Mouse (Mus musculus): ENCODE measurements around the gene Fbxw4.
A peak's percentile ranks its signal among the peaks of the same experiment; 100 is the strongest.
"Not testable (repeated sequence)": the region's sequence is repeated elsewhere in the genome, so short reads cannot be mapped to it uniquely, and the experiment has no call there.

Gene Fbxw4

DNA sequence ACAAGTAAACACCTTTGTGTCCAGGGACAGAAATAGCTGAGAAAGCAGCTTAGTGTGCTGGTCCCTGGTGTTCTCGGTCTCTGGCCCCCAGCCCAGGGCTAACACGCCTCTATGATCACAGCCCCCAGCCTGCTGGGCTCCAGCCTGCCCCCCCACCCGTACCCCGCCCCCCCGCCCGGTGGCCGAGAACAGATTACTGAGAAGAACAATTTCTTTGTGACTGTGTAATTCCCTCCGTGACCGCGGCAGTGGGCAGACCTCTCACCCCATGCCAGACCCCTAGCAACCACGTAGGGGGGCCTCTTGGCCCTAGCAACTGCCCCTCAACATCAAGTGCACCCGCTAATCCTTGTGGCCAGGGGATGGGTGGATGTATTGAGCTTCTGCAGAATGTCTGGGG, 79.9 kb downstream of the Fbxw4 start:
- DNase-seq (ENCODE audit: low read depth, low spot score) = no peak

DNA sequence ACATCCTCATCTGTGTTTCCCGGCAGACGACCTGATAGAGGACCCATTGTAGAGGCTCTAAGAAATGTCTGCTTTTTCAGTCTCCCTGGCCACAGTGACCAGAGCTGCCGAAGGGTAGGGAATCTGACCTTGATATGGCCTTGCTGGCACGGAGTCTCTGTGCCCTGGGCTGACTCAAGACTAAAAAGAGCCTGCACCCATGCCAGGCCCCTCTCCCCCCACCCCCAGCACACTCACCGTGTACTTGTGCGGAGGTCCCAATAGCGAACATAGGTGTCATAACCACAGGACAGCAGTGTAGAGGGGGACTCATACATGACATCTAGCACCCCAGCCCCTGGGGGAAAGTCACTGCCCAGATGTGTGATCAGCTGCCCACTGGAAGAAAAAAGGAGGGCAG, 80.7 kb downstream of the Fbxw4 start:
- no peak for DNase-seq (ENCODE audit: low read depth, low spot score)

DNA sequence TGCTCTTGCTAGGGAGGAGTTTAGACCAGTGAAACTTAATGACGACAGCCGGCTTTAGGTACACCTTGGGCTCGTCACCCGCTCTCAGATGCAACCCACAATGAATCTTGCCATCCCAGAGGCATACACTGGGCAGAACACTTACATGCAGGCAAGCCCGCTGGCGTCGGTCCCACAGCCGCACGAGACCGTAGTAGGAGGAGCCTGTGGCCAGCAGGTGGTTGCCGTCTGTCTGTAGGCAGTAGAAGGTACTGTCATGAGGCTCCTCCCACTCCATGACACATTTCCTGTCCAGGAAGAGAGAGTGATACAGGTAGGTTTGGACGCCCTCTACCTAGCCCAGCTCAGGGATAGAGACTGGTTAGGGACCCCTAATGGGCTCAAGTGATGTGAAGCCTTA, 81.1 kb downstream of the Fbxw4 start:
- peak; percentile 59 for DNase-seq (ENCODE audit: low read depth, low spot score)

DNA sequence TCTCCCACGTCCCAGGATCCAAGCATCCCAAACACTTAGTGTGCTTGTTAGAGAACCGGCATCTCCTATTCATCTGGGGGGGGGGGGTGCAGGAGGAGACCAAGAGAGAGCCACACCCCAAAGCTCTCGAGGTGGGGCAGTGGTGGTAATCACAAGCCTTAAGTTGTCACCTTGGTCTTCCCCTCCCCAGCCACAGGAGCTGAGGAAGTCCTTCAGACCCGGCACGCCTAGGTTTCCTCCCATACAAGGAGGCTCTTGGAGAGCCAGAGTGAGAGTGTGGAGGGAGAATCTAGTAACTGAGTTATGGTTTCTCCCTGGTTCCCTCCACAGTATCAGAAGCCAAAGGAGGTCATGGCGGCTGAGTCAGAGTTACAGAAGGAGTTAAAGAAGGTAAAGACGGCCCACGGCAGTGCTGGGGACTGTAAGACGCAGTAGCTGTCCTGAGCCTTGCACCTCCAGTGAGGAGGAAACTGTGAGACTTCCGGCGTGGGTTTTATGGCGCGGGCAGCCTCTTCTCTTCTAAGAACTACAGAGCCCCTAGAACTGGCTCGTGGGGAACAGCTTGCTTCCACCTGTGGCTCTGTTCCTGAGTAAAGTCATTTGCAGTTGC, 82.9 kb downstream of the Fbxw4 start:
- DNase-seq (ENCODE audit: low read depth, low spot score) = no peak

DNA sequence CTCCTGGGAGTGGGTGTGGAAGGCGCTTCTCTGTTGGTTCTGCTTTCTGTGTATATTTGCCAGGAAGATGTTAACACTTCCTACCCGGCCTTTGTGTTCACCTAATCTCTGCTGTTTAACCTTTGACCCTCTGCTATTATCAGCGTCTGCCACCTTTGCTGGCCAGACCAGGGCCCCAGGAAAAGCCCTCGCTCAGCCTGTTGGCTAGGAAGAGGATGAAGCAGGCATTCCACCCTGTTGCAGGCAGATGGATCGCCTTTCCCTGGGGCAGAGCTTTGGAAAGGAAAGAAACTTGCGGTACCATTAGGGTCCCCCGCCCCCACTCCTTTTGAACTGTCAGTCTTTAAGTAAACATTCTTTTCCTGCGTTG, 84.5 kb downstream of the Fbxw4 start:
- DNase-seq (ENCODE audit: low read depth, low spot score) = no peak

DNA sequence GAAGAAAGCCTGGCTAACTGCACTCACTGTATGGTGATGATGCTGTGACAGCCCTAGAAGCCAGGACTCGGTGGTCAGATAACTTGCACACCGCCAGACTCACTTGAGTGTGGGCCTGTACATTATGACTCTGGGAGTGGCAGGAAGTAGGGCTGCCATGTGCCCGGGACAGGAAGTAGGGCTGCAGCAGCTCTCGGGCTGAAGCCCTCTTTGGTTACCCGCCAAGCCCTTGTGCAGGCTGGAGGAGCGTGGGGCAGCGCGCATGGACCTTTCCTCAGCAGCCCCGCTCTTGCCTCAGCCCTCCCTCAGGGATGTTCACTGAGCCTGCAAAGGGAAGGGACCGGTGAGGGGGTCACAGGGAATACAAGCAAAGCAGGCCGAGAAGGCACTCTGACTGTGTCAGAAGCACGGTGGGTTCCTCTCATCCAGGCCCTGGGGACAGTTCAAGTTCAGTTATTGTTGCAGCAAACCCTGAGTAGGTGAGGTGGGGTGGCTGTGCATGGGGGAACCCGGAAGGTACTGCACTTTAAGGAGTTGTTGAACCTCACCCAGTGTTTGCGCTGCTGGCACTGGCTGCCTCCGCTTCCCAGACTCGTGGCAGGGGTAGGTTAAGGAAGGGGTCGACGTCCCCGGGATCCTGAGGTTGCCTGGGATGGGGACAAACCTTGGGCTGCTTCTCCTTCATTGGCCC, 85.0 kb downstream of the Fbxw4 start:
- no peak for DNase-seq (ENCODE audit: low read depth, low spot score)

DNA sequence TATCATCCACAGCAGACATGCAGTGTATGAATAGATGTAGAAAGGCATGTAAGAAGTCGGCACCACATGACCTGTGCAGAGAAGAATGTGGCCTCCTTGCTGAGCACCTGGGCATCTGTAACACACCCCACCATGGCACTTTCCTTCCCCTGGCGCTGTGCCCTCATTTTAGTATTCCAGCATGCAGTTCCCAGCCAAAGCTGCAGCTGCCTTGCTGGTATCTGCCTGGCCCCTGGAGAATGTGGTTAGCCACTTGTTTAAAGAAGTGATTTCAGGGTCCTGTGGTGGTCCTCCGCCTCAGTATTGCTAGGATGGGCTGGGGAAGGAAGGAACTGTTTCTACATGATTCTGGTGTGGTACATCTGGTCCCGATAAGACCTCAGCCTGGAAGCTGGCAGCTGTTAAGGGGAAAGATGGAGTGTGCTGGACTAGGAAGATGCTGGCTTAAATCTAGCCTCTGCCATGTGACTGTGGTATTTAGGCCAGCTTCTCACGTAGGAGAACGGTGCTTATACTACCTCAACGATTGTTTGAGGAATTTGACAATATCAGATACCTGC, 85.7 kb downstream of the Fbxw4 start:
- DNase-seq (ENCODE audit: low read depth, low spot score) = no peak

DNA sequence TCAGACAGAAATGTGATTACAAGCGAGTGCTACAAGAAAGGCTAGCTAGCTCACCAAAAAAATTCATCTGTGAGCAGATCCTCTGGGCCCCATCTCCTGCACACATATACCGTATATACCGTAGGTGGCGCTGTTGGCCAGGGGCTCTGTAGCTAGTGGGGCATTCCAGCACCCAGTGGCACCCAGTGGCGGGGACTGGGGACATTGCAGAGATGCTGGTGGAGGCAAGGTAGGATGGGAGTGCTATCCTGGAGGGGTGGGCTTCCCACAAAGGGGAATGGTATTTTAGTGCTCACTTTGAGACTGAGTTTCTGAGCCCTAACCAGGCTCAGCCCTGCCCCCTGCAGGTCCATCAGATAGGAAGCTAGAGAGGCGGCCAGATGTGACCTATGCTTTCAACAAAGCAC, 86.2 kb downstream of the Fbxw4 start:
- DNase-seq (ENCODE audit: low read depth, low spot score) = peak; percentile 84

DNA sequence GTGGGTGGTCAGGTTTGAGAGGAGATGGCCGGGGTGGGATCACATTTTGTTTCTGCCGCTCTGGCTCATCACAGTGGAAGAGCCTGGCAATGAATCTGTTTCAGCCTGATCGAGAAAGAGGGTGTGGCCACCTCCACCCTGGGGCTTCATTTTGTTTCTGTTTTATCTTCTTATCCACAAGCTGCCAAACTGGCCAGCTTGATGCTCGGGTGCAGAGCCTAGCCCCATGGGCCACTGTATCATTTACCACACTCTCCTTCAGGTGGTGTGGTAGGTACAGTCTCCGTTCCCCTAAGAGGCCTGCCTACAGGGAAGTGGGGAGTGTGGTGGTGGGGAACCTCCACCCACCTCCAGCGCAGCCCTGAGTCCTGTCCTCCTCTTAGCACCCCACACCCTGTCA, 87.1 kb downstream of the Fbxw4 start:
- DNase-seq (ENCODE audit: low read depth, low spot score) = no peak

DNA sequence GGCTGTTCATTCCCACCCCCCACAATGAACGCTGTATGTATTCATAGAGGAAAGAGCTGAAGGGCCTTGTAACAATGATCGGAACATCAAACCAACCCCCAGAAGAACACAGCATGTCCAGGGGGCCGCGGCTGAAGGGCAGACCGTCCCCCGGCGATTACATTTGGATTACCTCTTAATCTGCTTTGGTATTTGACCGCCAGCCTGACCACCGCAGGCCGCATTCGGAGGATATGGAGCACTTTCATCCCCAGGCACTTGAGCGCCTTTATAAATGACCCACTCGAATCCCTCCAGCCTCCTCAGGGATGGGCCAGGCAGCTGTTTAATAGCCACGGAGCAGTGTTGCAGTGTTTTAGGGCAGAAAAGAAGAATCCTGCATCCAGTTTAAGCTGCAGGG, 92.7 kb downstream of the Fbxw4 start:
- DNase-seq (ENCODE audit: low read depth, low spot score) = no peak

DNA sequence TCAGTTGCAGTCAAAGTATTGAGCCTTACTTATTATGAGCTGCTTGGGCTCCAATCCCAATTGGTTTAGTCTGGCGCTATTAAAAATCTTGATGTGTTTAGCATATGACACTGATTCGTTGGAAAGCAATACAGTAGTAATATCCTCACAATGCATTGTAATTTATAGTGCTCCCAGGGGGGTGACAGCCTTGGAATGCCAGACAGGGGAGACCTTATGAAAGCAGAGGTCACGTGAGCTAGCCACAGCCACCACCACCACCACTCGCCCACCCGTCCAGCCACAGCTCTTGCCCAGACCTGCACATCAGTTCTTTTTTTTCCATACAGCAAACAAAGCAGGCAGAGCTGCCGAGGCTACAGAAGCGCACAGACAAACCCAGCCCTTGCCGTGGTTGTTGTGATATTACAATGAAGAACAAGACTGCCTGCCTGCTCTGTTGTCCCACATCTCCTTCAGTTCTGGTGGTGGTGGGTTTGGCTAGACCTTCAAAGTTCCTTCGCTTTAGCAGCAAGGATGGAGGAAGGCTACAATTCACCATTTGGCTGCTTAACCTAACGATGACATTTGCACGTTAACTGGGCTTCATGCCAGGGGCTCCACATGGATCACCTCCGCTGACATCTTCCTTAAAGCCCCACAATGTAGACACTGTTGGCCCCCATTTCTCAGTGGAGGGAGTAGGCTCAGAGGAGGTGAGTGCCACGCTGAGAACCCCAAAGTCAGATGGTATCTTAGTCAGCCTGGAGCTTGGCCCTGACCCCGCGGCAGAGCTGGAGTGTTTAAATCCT, 94.0 kb downstream of the Fbxw4 start:
- DNase-seq (ENCODE audit: low read depth, low spot score) = no peak

DNA sequence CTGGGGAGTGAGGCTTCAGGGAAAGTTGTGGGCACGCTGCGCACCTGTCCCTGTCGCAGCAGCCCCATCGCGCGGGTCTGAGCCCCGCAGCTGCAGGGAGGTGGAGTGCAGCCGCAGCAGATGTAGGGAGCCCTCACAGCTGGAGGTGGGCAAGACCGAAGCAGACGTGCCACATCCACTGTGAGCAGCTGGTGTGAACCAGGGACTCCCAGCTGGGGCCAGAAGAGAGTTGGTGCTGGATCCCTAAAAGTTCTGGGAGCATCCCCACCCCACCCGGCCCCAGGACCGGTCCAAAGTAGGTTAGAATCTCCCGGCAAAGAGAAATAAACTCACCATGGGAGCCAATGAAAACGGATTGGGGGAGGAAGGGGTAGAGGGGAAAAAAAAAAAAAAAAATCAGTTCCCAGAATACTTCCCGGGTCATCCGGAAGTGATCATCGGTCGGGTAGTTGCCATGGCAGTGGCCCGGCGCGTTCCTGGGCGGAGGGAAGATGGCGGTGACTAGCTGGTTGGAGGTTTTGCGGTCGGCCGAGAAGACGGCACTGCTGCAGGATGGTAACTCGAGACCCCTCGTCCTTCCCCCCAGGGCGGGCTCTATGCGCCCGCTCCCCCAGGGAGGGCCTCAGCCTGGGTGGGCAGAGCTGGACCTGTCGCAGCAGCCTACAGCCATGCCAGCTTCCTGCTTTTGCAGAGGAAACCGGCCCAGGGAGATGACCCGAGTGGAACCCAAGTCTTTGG, 99.8 kb downstream of the Fbxw4 start, which contains the start of the genes Poll and Gm17018:
Poll (minus strand) TSS at position 379 of the 738 bp plus-strand sequence.
Gm17018 (plus strand) TSS at position 463 of the 738 bp plus-strand sequence.
- DNase-seq (ENCODE audit: low read depth, low spot score) = peak; percentile 85

DNA sequence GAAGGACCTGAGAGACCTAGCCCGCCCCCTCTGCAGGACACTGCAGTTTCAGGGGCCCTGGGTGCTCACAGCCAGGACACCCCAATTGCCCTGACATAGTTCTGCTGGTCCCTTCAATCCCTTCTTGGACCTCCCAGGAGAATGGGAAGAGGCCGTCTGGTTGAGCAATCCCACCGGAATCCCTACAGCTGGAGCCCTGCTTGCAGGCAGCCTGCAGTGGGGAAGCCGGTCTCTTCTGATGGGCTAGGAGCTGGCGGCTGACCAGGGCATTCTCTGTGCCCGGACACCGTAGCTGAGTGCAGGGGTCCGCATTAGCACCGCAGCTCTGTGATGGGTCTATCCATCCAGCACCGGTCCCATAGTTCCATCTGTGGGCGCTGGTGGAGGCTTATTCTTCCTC, 106.0 kb downstream of the Fbxw4 start:
- no peak for DNase-seq (ENCODE audit: low read depth, low spot score)

DNA sequence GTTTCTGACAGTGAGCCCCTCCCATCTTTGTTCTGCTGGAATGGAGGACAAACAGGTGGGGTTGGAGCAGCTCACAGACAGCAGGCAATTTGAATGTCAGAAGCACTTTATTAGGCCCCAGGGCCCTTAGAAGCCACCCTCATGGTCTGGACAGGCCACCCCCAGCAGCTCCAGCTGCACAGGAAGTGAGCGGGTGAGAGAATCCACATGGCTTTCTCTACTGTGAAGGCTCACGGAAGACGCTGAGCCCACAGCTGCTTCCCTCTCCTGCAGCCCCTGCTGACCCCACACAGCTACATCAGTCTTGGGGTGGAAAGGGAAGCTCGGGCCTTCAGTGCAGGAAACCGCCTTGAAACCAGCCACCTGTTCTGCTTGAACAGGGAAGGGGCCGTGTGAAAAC, 107.9 kb downstream of the Fbxw4 start:
- DNase-seq (ENCODE audit: low read depth, low spot score) = no peak

DNA sequence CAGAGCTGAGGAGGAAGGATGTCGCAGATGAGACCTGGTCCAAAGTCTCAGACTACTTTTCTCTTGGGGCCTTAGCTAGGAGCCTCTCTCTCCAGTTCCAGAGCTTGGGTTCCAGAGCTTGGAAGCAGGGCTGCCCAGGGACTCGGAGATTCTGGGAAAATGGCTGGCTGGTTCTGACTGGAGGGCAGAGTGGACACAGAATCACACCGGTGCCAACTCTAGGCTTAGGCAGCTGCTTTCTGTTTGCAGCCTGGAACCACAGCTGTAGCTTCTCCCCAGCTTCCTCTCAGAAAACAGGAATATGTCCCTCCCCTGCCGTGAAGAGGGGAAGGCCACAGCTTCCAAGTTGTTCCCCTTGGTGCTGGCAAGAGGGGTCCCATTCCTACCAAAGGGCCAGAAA, 110.2 kb downstream of the Fbxw4 start:
- DNase-seq (ENCODE audit: low read depth, low spot score) = no peak

DNA sequence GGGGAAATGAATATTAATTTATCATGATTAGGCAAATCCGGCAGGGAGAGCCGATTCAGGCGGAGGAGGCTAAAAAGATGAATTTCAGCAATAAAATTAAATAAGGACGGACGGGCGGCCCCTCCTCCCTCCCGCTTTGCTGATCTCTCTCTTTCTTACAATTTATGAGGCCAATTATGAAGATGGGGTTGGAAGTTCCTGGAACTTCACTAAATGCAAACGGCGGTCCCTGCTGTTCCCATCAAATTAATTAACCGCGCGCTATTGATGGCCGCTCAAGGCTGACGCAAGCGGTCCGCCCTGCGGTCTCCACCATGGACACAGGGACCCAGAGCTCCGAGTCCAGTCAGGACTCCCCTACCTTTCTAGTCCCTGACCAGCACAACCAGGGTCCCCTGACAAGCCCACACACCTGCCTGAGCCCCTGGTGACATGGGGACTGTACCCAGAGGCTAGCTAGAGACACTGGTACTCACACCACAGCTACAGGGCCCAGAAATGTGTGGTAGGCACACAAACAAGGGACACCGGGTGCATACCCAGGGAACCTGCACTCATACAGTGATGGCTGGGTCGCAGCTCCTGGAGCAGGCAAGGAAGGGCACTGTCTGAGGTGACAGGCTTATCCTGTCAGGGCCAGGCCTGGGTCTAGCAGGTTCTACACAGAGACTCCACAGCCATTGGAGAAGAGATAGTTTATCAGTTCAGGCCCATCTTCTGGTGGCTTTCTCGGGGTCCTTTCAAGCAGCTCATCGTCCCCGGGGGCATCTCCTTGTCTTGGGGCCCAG, 110.8 kb downstream of the Fbxw4 start:
- DNase-seq (ENCODE audit: low read depth, low spot score) = no peak

DNA sequence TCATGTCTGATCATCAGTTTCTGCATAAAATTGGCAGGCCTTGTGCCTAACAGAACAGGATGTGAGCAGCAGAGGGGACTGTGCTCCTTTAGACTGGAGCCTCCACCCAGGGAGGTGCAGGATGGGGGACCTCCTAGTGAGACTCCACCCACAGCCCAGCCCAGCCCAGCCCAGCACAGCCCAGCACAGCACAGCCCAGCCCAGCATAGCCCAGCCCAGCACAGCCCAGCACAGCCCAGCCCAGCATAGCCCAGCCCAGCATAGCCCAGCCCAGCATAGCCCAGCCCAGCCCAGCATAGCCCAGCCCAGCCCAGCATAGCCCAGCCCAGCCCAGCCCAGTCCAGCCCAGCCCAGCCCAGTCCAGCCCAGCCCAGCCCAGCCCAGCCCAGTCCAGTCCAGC, 111.9 kb downstream of the Fbxw4 start:
- DNase-seq (ENCODE audit: low read depth, low spot score) = not testable (repeated sequence)

DNA sequence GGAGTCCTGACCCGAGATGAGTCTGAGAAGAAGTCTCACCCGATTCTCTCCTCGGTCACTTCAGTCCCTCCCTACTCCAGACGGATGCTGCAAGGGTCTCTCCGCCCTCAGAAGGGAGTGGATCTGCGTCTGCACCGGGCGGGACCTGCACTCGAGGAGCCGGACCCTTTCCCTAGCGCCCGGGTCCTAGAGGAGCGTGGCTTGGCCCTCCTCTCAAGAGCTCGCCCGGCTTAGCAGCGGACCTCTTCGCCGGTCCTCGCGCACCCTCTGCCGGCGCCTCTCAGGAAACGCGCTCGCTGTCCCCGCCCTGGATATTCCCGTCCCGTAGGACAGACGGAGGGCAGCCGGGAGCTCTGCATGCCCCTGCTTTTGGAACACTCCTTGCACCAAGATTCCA, 115.2 kb downstream of the Fbxw4 start:
- peak; percentile 89 for DNase-seq (ENCODE audit: low read depth, low spot score)

DNA sequence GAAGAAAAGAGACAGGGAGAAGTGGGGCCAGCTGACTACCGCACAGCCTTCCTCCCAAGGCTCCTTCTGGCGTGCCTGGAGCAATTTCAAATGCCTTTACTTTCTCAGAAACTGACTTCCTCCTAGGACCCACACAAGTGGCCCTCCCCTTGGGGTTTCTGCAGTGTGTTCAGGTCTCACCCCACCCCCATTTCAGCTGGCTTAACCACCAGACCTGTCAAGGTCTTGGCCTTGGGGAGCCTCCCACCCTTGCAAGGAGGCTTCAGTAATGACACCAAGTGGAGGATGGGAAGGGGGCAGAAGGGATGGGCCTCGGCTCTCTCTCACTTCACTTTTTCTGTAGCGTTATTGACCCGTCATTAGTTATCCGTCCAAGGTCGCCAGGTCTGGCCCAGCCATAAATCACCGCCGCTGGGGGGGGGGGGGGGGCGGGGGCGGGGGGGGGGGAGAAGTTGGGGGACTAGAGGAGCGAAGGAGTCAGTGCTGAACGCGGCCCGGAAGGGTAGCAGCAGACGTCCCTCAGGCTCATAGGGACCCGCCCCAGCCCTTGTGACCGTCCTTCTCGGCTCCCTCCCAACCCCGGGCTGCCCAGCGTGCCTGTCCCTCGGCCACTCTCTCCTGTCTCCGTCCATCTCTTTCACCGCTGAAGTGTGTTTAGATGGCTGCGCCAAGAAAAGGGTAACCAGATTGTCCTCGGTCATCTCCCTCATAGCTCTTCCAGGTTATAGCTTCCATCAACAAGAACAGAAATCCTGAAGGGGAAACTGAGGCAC, 115.8 kb downstream of the Fbxw4 start:
- peak; percentile 45 for DNase-seq (ENCODE audit: low read depth, low spot score)

DNA sequence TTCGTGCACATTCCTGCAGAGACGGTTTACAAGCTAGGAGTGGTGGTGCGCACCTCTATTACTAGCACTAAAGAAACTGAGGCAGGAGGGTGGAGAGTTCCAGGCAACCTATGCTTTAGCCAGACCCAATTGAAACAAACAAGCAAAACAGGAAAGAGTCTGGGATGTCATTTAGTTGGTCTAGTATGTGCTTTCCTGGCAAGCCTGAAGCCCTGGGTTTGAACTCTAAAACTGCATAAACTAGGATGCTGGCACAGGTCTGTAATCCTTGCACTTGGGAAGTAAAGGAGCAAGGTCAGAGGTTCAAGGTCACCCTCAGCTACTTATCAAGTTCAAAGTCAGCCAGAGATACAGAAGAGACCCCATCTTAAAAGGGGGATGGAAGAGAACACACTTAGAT, 118.1 kb downstream of the Fbxw4 start:
- peak; percentile 31 for DNase-seq (ENCODE audit: low read depth, low spot score)

All from ZHBTc4 (cell line).